ENCODE assay signal across 7 mouse cellular contexts in the genomic region with DNA sequence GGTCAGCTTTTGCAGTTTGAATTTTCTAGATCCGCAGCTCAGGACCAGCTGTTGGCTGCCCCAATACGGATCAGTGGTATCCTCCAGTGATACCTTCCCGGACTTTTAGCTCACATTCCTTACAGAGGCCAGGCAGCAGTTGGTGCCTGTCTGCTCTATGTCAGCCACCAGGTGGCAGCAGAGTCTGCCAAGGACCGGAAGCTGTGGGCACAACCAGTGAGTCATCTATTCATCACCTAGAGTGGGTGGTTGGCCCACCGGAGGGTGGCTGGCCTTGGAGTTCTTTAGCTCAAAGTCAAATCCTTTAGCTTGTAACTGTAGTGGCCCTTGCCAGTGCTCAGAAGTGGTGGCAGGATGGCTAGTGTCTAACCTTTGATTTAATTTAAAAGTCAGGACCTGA.
DNase-seq lines count a peak whose midpoint lies in the region; ATAC-seq and TF ChIP-seq lines count a peak whose summit lies in the region.

No protein-coding gene starts in this region.

- H3K4me3 ChIP-seq in gastrocnemius, adult 2 months = no peak overlapping the region
- no peak overlapping the region for H3K4me3 ChIP-seq in intestine, postnatal 0 days (ENCODE audit: low read depth, low read length)
- H3K4me3 ChIP-seq in midbrain, embryonic 16.5 days (ENCODE audit: low read depth, low read length) = no peak overlapping the region
- H3K4me3 ChIP-seq in spleen, adult 2 months (ENCODE audit: extremely low read depth, insufficient read depth, insufficient read length) = no peak overlapping the region

- no peaks in the 10 kb centered on the region for H3K27me3 ChIP-seq in intestine, postnatal 0 days (replicated peaks; ENCODE audit: control insufficient read depth, insufficient read depth, low read length)
- H3K27me3 ChIP-seq in midbrain, embryonic 16.5 days (ENCODE audit: control insufficient read depth, insufficient read depth, low read depth, low read length) = no peaks in the 10 kb centered on the region
- no peaks in the 10 kb centered on the region for H3K27me3 ChIP-seq in spleen, adult 2 months (ENCODE audit: control insufficient read depth, insufficient read depth, low read length)

- no peak overlapping the region for H3K27ac ChIP-seq in gastrocnemius, adult 2 months
- no peak overlapping the region for H3K27ac ChIP-seq in intestine, postnatal 0 days (ENCODE audit: low read depth, low read length)
- no peak overlapping the region for H3K27ac ChIP-seq in midbrain, embryonic 16.5 days (ENCODE audit: low read length)
- H3K27ac ChIP-seq in spleen, adult 2 months (ENCODE audit: insufficient read depth, low read length) = no peak overlapping the region

- TF ChIP-seq CTCF in gastrocnemius, adult 2 months (IDR thresholded peaks at IDR 0.05) = peak; percentile 100
- peak; percentile 97 for TF ChIP-seq CTCF in intestine, postnatal 0 days (IDR thresholded peaks at IDR 0.05; ENCODE audit: low read depth)
- TF ChIP-seq CTCF in spleen, adult 2 months (IDR thresholded peaks at IDR 0.05; ENCODE audit: extremely low read depth, insufficient read depth, insufficient read length, insufficient replicate concordance) = peak; percentile 88; the same call in 1 of the 2 replicates

- H3K9me3 ChIP-seq in intestine, postnatal 0 days (ENCODE audit: control insufficient read depth) = no peaks in the 10 kb centered on the region
- no peaks in the 10 kb centered on the region for H3K9me3 ChIP-seq in midbrain, embryonic 16.5 days (replicated peaks; ENCODE audit: control insufficient read depth, low read length, poor library complexity, severe bottlenecking)

- DNase-seq in adipocyte (ENCODE audit: low spot score) = peak; percentile 75
- peak; percentile 70 to 86 for DNase-seq in cerebellum, postnatal 4 days (ENCODE audit: low spot score in 2 of 2)
- peak; percentile 80 for DNase-seq in gastrocnemius, adult 2 months
- DNase-seq in left cerebral cortex, postnatal 25 days (ENCODE audit: low spot score in 2 of 2) = peak; percentile 81 to 86
- DNase-seq in spleen, adult 2 months (ENCODE audit: low read depth in 1 of 2, low spot score in 2 of 2) = peak; percentile 40 to 72

- no peaks in the 10 kb centered on the region for H3K4me1 ChIP-seq in intestine, postnatal 0 days (replicated peaks; ENCODE audit: control insufficient read depth, insufficient read depth, low read length)
- H3K4me1 ChIP-seq in midbrain, embryonic 16.5 days (ENCODE audit: control insufficient read depth, insufficient read depth, low read length) = no peaks in the 10 kb centered on the region
- H3K4me1 ChIP-seq in spleen, adult 2 months (ENCODE audit: control insufficient read depth, insufficient read depth, insufficient read length) = no peaks in the 10 kb centered on the region

- no peak overlapping the region for H3K4me2 ChIP-seq in intestine, postnatal 0 days (replicated peaks; ENCODE audit: low read depth)
- no peak overlapping the region for H3K4me2 ChIP-seq in midbrain, embryonic 16.5 days (ENCODE audit: low read length)

- WGBS in intestine, postnatal 0 days = 16% methylated on average over 5 of the region's 5 CpGs
- 15% methylated on average over 5 of the region's 5 CpGs for WGBS in midbrain, embryonic 16.5 days
- 10% methylated on average over 5 of the region's 5 CpGs for WGBS in spleen, adult 2 months

- no peaks in the 10 kb centered on the region for H3K36me3 ChIP-seq in intestine, postnatal 0 days (ENCODE audit: control insufficient read depth, insufficient read depth)
- no peaks in the 10 kb centered on the region for H3K36me3 ChIP-seq in midbrain, embryonic 16.5 days (ENCODE audit: control insufficient read depth, insufficient read depth, low read length)
- no peaks in the 10 kb centered on the region for H3K36me3 ChIP-seq in spleen, adult 2 months (ENCODE audit: control insufficient read depth, insufficient read depth, low read length)

- no peak for TF ChIP-seq POLR2A in spleen, adult 2 months (IDR thresholded peaks at IDR 0.05; ENCODE audit: low read depth, low read length)

- intact Hi-C loops in gastrocnemius, adult 2 months (cut with DNase I) = loop anchor here (2.0 to 10.0 kb wide), 3 partner anchors 95 to 352 kb away; no protein-coding TSS in a partner anchor
- intact Hi-C loops in left cerebral cortex, postnatal 25 days (cut with DNase I) = loop anchor here (2.0 to 5.0 kb wide), 3 partner anchors 145 to 354 kb away; a partner anchor contains a TSS

- H3K9ac ChIP-seq in intestine, postnatal 0 days (ENCODE audit: low read depth, low read length) = no peak overlapping the region
- no peak overlapping the region for H3K9ac ChIP-seq in midbrain, embryonic 16.5 days (ENCODE audit: low read depth, low read length)

- no peak for ATAC-seq in intestine, postnatal 0 days
- peak; percentile 79 for ATAC-seq in midbrain, embryonic 16.5 days
